Mouse (Mus musculus) embryo, embryonic 10.5 days (tissue): ENCODE data around the gene Rnf144b.

Experiments used
- DNase-seq: peaks from one replicate; pipeline ENCODE4 v3.0.0-alpha.2; 2015; ENCODE audit warnings: low spot score

The Rnf144b gene

DNA sequence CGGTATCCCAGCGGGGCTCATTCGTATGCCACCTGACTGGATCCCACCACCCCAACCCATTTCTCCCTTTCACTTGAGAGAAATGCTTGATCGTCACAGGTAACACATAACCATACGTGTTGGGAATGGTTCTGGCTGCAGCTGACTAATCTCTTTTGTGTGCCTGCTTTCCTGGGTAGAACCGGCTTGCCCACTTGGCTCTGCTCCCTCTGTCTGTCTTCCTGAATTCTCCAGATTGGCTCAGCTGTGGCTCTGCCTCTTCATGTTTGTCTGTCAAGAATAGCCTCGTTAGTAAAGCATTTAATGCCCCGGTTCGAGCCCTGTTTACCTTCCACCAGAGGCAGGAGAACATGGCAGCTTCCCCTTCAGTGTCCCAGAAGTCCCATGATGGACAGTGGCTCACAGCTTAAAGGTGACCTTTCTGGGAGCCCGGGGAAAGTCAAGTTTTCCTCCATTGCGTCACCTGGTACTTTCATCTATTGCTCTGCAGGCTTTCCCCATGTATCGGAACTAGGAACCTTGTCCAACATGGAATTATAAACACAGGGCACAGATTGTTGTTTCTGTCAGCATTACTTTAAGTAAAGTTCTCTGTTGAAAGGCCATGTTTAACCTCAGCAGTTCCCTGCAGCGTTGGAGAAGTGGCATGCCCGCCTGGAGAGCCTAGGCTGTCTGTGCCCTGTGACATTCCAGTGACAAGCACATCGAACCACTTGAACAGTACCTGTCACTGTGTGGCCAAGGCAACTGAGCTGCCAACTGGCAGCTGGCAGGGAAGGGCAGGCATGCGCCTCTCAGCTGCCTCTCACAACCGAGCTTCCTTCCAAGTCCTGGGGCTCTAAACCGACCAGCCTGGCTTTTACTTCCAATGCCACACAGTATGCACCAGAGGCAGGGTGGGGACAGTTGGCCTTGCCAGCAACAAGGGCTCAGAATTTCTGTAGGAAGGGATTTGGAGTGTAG, 101.4 kb downstream of the Rnf144b start:
- no peak for DNase-seq

GRCm38 (mm10) chr13:47224648-47225323, 102.3 kb downstream of the Rnf144b start:
- DNase-seq: peak; percentile 49

DNA sequence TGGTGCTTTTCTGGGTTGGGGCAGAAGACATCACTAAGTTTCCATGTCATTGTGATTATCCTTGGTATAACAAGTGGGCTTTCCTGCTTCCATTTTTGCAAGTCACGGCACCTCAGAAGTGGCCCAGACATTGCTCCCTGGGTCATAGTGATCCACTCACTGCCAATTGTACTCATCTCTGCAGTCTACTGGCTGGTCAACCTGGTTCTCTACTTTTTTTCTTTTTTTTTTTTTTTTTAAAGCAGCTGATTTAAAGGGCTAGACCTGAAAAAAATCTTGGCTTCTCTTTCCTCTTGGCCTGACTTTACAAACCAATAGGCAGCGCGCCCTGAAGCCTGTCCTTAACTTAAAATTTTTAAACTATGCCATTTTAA, 102.9 kb downstream of the Rnf144b start:
- no peak for DNase-seq

DNA sequence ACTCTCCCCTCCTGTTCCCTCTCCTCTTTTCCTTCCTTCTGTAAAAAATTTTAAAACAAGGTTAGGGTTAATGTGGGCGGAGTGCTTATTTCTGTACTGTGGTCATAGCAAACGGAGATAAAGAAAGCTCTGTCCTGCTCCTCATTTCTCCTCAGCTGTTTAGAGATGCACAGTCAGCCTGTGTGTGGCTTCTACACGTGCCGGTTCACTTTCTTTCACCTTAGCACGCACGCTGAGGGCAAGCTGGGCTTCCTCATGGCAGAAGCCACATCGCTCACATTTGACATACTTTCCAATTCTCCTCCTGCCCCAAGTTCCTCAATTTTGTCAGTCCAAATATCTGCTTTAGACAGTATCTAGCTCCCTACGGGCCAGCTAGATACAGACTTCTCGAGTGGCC, 103.3 kb downstream of the Rnf144b start:
- no peak for DNase-seq

DNA sequence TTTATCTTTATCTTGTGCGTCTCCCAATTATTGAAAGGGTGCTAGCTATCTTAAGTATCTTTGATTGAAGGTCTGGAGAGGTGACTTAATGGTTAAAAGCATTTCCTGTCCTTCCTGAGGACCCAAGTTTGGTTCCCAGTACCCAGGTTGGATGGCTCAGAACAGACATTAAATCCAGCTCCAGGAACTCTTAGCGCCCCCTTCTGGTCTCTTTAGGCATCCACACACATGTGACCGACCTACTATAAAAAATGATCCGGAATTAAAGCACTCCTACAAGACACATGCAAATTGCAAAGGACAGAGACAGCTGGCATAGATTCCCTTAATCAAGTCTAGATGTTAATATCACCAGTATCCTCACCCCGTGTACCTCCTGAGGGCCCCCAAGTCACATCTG, 104.1 kb downstream of the Rnf144b start:
- no peak for DNase-seq

- DNase-seq: no peak
Measured at GRCm38 (mm10) chr13:47228201-47228600, 105.7 kb downstream of the Rnf144b start.

DNA sequence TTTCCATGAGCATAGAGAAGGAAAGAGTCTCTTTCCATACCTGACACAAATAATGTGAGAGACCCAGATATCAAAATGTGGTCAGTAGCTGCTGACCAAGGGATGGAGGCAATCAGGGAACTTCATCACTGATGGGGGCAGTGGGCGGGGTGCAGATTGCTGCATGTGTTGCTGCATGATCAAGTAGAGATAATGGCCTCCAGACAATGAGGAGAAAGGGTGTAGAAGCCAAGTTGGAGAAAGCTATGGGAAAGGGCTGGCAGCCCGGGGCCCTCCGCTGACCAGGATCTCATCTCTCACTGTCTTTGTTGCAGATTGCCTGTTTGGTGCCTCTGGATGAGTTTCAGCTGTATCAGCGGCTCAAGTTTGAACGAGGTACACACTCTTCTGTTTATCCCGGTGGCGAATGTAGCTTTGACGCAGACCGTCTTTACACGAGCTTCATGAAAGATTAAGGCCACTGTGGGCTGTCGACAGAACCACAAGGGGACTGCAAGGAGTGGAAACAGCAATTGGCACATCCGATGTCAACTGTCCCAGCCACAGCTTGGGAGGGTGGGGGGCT, 106.3 kb downstream of the Rnf144b start:
- no peak for DNase-seq

DNA sequence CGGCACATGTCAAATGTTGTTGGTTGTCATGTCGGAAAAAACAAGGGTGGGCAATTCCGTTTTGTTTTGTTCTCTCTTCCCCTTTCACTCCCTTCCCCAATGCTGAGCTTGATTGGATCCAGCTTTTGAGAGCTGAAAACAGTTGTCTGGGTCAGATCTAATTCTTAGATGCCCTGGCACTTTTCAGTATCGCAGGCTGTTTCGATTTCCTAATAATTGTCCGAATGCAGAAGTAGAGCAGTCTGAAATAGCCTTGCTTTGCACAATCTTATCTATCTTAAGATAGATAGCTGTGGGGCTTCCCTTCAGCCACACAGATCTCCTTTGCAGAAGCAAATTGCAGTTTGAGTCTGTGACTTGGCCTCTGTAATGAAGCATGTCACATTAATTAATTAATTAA, 109.7 kb downstream of the Rnf144b start:
- no peak for DNase-seq

DNA sequence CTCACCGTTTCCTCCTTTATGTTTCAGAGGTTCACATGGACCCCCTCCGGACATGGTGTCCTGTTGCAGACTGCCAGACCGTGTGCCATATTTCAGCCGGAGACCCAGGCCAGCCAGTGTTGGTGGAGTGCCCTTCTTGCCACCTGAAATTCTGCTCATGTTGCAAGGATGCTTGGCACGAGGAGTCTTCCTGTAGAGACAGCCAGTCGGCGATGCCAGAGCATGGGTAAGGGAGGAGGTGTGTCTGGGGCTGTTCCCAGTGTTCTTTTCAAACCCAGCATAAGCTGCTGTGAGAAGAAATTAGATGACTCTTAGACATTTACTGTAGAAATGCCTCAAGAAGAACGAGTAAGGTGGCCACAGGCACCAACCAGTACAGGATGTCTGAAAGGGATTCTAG, 114.9 kb downstream of the Rnf144b start:
- DNase-seq: no peak

- DNase-seq: no peak
Measured at GRCm38 (mm10) chr13:47238131-47238530, 115.7 kb downstream of the Rnf144b start.

GRCm38 (mm10) chr13:47243569-47243968, 121.1 kb downstream of the Rnf144b start:
- DNase-seq: no peak

- no peak for DNase-seq
Measured at GRCm38 (mm10) chr13:47244771-47245170, 122.3 kb downstream of the Rnf144b start.

DNA sequence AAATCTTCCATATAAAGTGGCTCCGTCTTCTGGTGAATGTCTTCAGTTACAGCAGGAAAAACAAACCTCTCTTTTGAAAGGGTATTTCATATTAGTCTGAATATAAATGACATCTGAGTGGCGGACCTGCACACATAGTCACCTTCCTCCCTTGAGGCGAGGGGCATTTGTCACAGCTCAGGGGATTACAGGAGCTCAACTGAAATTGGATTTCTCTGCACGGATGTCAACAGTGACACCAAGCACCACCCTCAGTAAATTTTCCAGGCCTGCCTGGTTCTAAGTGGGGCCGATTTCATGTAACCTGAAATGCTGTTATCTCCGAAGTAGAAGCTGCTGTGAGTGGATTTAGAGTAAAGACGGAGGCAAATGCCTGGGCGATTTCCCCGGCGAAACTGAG, 124.0 kb downstream of the Rnf144b start:
- DNase-seq: no peak

- no peak for DNase-seq
Measured at GRCm38 (mm10) chr13:47247156-47247800, 124.8 kb downstream of the Rnf144b start.

- DNase-seq: no peak
Measured at GRCm38 (mm10) chr13:47248289-47249010, 126.0 kb downstream of the Rnf144b start.

DNA sequence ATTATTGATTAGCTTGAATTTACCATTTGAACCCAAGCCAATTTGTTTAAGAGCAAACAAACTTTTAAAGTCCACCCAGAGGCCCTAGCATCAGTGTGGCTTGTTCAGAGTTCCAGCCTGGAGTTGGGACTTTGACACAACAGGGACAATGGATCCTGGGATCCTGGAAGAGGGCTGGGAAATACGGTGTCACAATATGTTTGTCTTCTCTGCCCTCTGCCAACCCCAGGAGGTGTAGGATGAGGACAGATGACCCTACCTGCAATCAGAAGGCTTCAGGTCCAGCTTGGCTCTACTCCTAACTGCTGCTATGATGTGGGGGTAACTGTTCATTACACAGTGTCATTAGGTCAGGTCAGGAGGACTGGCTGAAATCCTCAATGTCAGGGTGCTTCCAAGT, 128.2 kb downstream of the Rnf144b start:
- no peak for DNase-seq

DNA sequence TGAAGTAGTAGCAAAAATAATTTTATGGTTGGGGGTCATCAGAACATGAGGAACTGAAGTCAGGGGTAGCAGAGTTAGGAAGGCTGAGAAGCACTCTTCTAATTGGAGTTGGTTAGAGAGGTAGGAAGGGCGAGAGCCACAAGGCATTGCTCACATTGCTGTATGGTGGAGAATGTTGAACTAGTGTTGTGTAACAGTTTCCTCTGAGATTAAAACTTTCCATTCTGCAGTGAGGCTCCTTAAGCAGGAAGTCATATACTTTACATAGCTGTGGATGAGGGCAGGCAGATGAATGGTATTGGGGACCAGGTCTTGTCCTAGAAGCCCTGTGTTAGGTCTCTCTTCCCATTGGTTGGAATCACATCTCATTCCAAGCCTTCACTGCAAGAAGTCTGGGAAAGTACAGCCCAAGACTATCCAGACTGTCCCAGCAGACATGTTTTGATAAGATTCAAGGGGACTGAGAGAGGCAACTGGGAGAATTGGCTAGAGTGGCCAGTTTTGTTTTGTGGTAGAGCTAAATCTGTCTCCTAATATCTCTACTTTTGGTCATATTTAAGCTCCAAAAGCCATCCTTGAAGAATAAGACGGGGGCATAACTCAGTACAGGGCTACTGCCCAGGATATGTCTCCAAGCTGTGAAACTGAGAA, 128.8 kb downstream of the Rnf144b start:
- no peak for DNase-seq

DNA sequence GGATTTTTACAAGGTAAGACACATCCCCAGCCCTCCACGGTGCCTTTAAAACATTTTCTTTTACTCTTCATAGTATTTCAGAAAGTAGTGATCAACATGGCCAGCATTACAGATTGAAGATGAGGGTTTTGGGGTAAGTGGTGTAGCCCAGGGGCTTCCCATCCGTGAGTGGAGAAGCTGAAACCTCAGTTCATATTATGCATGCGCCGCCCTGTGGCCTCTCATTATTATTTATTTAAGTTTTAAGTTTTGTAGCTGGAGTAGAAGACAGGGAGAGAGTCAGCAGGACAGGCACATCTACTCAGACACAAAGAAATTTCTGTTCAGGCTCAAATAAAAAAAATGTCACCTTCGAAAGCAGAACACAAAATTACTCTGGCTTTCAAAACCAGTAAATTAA, 131.3 kb downstream of the Rnf144b start:
- DNase-seq: no peak

DNA sequence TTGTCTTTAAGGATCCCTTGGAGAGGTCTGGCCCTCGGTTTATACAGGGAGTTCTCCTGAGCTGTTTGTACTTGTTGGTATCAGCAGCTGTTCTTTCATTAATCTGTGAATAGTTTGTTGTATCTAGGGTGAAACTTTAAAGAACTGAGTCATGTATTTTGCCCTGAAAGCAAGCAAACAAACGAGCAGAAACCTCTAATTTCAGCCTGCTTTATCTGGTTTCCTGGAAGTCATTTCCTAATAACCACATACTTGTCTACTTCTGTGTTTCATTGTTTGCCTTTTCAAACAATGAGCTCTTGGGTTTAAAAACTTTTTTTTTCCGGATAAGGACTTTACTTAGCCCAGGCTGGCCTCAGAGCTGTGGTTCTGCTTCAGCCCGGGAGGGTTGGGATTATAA, 136.8 kb downstream of the Rnf144b start:
- DNase-seq: no peak

- no peak for DNase-seq
Measured at GRCm38 (mm10) chr13:47261961-47262360, 139.5 kb downstream of the Rnf144b start.

GRCm38 (mm10) chr13:47264382-47264781, 141.9 kb downstream of the Rnf144b start:
- DNase-seq: no peak
